Mouse (Mus musculus) kidney, postnatal 36 days (tissue): ENCODE measurements around the gene Nfam1.
A peak's percentile ranks its signal among the peaks of the same experiment; 100 is the strongest.

ENCODE experiments used
- DNase-seq, 2 experiments: peaks; one replicate each; pipeline ENCODE4 v3.0.0; 2021 to 2022; ENCODE audit warnings: mixed read lengths in 2 of 2

Gene Nfam1

DNA sequence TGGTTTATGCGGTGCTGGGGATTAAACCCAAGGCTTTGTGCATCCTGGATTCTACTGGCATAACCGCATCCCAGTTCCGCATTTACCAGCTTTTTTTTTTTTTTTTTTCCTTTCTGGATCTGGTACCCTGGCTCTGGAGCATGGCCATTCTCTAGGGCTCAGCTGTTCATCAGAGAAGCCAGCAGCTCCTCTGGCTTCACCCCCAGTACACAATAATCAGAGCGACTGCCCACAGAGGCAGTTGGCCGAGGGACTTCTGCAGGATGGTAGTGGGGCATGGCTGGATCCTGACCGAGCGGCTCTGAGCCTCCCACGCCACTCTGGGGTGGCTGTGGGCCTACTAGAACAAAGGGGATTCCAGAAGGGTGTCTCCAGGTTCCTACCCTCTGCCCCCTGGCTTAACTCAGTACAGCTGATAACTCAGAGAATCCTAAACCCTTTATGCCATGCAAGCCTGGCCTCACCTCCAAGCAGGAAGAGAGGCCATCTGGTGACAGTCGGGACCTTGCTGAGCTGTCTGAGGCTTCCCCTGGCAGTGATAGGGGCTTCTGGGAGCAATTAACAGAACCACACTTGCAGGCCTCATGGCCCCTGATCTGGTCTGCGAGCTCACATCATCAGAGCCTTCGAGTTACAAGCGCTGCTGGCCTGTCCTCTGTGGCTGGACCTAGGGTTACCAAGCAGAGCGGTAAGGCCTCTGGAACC lies 40.9 kb downstream of the Nfam1 start:
- DNase-seq = no peak

DNA sequence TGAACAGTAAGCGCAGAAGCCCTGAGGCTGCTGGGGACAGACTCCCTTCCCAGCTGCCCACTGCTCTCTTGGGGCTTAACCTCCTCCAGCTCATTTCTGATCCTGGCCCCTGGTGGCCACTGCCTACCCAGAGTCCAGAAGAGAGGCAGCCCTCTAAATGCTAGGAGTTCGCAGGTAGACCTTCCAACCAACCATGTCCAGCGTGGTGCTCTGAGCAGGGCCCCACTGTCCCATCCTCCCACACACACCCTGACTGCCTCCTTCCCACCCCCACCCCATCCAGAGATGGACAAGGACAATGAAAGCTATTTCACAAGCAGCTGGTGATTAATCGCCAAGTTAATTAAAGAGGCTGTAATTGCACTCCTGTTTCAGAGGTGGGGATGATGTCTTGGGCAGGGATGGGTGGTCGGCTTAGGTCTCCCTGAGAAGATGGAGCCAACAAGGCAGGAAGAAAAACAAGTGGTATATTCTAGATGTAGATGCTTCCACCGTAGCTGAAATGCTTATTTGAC lies 43.9 kb downstream of the Nfam1 start:
- no peak for DNase-seq

DNA sequence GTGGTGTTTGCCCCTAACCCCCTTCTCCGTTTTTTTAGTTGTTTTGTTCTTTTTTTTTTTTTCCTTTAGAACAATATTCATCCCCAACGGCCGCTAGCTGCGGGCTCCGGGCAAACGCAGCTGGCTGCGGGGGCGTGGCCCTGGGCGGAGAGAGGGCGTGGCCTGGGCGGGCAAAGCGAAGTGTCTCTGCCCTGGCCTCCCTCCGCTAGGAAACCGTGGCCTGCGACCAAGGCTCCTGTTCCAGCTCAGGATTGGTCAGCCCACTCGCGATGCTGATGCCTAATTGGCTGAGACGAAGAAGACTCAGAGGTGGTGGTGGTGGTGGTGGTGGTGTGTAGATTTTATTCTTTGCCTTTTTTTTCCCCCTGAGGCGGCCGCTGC lies 45.4 kb downstream of the Nfam1 start, which contains the start of gene Tcf20:
Gene Tcf20 (minus strand): TSS at position 141 of the 381 bp plus-strand sequence.
- peak; percentile 95 to 98 for DNase-seq

DNA sequence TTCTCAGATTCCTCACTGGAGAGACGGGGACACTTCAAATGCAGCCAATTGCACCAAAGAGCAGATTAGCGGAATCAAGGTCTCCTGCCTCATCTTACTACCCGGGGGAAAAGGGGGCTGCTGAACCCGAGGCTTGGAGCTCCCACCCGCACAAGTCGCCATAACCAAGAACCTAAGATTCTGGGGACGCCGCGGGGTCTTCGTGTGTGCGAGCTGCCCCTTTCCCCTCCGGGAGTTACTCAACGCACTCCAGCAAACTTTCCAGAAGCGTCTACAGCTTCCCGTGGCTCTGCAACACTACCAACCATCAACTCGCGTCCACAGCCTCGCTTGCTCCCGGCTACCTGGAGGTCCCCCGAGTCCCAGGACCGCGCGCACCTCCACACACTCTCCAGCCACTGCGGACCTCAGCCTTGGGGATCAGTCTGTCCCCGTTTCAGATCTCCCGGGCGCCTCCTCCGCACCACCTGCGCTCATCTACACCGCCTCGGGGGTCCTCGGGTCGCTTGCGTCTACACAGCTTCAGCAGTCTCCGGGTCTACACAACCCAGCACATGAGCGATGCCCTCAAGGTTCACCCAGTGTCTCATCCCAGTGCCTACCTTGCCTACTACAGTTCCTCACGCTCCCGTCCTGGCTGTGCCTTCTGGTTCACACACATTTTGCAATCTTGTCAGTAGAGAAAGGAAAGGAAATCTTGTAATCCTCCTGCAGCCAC lies 45.9 kb downstream of the Nfam1 start:
- peak in 1 of 2 experiments; percentile 10 for DNase-seq

DNA sequence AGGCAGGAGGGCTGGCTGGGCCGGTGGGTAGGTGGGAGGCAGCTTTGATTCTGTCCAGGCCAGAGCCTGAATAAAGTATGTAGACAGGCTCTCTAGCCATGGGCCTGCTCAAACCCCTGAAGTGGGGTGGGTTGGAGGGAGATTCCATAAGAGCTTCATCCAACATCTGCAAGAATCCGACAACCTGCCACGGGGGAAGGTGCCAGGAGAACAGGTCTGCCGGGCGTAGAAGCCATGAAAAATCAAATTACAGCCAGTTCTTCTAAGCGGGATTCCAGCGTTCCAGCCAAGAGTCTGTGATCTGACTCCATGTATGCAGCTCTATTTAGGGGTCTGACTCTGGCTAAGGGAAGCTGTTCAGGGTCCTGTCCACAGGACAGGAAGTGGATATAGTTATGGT lies 48.5 kb downstream of the Nfam1 start:
- no peak for DNase-seq

DNA sequence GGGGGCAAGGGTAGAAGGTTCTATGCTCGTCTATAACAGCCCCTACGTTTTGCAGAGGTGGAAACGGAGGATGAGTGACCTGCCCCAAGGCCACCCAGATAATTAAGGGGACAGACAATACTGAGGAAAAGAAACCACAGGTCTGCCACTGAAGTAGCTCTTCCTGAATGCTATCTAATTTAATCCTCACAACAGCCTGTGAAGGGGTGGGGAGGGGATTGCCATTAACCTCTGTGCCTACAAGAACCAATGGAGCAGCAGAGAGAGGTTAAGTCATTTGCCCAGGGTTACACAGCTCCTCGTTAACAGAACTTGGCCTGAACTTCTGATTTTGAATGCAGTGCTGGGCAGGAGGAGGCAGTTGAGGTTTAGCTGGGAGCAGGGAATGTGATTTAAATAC lies 49.0 kb downstream of the Nfam1 start:
- DNase-seq = no peak

DNA sequence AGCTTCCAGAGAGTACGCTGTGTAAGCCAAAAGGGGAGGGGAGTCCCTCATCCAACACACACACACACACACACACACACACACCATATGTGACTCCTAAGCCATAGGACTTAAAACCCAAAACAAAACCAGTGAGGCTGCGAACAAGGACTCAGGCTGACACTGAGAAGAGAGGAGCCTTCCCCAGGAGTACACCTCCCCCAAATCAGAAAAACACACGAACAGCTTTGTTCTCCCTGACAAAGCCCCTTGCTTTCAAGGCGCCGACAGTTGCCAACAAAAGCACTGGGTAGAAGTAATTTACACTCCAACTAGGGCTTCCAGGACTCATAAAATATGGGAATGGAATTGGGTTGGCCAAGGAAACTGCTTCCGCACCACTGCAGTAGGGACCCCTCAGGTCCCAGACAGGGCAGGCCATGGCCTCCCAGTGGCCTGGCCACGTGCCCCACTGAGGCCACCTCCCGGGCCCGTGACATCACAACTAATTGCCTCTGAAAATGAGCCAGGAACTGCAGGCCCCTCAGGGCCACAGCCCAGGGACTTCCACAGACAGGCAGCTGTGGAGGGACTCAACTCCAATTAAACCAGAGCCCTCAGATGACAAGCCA lies 49.6 kb downstream of the Nfam1 start:
- peak; percentile 25 to 26 for DNase-seq

DNA sequence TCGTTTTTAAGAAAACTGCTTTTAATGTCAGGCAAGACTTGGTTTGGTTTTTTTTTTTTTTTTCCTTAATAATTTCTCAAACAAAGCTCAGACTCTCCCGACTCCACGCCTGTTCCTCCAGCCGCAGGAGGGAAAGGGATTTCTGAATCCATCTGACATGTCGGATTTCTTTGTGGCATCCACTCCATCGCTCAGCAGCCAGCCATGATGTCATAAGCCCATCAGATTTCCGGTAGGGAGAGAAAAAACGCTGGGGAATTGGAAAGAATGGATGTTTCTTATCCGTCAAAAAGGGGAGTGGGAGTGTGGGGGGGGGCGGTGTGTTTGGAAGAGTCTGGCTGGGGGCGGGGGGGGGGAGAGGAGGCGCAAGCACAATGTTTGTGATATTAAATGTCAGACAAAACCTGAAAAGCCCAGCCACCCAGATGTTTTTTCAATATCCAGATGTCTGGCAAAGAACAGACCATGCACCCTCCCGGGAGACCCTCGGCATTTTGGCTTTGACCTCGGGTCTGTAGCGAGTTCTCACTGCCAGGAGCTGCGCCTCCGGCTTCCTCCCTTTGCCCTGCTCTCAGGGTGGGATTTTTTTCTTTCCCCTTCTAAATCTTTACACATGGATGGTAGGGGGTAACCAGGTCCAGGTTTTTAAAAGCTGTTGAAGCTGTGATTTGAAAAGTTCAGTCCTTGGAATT lies 50.2 kb downstream of the Nfam1 start:
- DNase-seq = no peak

DNA sequence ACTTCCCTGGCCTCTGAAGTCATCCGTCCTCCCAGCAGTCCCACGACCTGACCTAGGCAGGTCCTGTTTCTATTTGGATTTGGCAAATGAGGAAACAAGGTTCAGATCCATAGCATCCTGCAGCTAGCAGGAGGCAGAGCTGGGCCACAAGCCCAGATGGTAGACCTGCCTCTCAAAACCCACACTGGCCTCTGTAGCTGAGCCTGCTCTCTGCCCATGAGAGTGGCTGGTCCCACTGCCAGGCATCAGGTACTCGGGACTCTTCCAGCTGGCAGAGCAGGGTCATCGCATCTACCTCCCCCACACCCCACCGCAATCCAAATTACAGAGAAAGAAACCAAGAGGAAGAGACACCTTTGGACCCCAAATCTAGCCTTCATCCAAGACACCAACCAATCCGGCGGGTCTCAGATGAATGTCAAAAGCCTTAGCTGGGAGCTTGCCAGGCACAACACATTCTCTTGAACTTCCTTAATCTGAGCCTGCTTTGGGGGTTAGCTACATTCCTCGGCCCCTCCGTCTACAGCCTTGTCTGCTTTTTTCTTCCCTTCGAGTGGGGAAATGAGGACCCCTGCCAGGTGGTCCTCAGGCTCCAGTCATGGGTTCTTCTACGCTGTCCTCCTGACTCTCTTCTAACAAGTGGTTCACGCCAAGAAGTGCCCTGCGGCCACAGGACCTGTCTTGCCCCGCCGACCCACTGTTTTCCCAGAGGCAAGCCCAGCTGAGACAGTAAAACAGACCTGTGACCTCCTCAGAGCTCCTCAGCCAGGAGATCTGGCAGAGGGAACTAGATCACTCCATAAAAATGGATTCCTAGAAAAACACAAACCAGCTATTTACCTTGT lies 51.2 kb downstream of the Nfam1 start:
- no peak for DNase-seq

DNA sequence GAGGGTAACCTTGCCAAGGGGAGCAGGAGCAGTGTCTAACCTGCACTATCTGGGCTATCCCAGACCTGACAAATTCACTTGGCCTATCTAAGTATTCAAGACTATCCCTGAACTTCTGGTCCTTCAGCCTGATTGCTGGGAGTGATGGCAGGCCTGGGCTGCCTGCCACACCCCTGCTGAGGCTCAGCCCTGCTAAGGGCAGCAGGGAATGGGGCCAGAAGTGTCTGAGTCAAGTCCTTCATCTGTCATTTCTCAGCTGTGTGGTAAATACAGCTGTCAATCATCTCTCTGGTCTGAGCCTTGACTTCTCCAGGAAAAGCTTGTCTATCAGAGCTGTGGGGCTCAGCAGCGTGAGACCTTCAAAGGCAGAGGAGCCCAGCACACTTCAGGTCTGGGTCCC lies 53.6 kb downstream of the Nfam1 start:
- DNase-seq = no peak

DNA sequence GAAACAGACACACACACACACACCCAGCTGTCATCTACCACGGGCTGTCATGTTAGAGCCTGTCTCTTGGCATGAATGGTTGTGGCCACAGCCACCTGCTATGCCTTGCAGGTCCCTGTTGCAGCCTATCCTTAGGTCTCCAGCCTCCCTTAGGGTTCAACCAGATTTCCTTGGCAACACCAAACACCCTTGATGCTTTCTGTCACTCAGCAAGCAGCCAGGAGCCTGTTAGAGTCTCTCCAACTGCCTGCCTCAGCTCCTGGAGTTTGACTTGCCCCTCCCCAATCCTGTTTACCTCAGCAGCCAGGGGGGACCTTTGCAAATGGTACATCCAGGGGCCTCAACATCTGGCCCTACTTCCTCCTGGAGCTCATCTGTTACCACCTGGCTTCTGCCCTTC lies 58.6 kb downstream of the Nfam1 start:
- no peak for DNase-seq

DNA sequence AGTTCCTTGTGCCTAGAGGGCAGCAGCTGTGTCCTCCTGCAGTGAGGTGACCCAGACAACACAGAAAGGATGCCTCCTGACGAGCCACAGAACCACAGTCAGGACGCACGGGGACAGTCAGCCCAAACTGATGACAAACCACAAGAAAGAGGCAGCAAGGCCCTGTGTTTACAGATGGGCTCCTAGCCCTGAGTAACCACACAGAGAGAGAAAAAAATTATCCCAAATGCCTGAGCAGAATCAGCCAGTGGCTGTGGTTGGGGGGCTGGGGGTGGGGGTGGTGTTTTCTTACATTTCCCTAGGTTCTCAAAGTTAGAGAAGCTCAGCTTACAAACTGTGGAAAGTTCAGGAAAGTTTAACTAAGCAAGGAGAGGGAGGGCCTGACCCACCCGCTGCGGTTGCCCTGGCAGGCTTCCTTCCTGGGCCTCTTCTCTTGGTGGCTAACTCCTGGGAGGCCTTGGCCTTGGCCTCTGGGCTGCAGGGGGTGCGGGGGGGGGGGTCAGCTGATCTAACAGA lies 63.8 kb downstream of the Nfam1 start:
- DNase-seq = no peak

DNA sequence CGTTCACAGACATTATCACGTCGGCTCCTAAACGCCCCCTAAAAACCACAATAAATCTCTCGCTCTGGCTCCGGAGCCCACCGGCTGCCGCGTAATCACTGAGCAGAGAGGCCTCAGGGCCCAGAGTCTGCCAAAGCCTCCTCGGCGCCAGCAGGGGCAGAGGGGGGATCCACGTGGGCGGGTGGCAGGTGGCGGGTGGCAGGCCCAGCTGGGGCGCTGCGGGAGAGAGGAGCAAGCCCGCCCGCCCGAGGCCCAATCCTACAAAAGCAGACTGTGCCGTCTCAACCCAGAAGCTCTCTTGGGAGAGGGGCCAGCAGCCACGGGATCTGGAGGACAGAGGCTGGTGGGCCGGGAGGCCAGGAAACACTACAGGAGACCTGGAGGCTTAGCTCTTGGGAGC lies 64.7 kb downstream of the Nfam1 start:
- no peak for DNase-seq

DNA sequence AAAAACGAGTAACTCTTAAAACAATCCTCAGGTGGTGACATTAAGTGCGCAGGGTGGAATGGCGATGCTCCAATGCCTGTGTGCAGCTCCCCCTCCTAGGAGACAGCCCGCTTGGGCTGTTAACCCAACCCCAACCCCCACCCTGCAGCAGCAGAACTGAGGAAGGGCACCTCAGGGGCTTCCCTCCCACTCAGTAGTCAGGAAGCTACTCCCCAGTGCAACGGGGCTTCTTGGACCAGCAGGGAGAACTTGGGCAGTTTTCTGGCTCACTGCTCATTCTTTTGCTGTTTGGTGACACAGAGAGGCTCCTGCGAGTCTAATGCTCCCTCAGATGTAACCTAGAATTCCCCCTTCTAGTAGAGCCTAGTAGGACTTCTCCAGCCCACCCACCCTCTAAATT lies 65.2 kb downstream of the Nfam1 start:
- no peak for DNase-seq

DNA sequence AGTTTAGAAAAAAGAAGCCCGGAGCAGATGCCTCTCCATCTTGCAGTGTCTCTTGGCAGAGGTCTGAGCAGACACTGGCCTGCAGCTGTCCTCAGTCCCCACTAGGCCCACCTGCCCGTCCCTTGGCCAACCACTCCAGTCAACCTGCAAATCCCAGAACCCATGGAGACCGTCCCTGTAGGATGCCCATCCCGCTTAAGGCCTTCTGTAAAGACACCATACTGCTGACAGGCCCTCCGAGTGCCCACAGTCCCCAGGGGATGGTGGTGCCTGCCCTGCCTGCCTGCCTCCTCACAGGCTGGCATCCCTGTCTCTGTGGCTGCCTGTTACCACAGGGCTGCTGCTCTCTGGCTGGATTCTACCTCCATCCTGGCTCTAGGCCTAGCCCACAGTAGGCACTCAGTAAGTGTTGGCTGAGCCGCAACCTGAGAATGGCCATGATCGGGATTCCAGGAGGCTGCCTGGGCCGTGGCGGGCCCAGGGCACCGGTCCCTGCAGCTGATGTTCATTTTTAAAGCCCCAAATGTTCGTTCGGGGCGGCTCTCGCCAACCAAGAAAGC lies 68.8 kb downstream of the Nfam1 start:
- DNase-seq = no peak

DNA sequence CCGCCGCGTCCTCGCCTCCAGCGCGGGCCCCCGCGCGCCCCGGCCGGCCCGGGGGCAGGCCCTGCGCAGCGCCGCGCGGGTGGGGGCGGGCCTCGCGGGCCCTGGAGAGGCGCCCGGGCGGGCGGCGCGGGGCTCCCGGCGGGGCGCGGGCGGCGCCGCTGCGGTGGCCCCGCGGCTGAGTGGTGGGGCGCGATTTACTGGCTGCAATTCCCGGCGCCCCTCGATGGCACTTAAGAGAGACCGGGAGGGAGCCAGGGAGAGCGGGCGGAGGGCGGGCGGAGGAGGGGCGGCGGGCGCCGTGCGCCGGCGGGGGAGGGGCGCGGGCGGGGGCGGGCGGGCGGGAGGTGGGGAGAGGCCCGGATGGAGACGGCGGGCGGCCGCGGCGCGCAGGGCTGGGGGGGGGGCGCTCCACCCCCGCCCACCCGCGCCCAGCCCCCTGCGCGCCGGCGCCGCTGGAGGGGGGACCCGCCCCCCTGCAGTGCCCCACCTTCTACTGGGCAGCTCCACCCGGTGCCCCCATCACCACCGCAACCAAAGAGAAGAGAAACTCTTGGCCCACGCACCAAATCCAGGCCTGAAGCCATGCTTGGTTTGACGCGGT lies 69.5 kb downstream of the Nfam1 start:
- DNase-seq = peak in 1 of 2 experiments; percentile 27

DNA sequence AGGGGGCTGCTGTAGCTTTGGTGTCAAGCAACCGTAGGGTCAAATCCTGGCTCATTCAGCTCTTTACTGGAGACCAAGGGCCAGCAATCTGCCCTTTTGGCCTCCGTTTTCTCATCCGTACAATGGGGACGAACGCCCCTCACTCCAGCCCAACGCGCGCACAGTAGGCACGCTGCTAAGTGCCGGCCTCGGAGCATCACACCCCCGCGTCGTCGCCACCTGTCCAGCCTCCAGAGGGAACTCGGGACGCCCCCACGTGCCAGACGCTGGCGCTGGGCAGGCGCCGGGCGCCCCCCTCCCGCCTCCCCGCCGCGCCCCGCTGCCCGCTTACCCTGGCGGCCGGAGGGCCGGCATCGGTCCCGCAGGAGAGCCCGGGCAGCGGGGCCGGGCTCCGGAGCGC lies 70.0 kb downstream of the Nfam1 start:
- no peak for DNase-seq

DNA sequence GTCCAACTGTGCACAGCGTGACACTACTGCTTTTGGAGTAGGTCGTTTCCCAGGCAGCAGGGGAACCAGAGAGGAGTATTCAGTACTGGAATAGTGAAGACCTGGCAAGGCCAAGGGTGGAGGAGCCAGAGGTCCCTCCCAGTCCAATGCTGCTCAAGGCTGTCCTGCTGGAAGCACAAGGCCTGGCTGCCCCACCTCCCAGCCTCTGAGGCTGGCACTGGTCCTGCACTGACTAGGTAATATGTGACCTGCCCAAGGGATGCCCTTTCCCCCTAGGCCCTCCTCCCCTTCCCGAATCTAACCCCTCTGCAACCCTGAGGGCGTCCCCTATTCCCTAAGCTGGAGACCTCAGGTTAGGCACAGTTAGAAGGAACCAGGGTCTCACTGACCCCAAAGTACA lies 70.6 kb downstream of the Nfam1 start:
- peak; percentile 54 to 69 for DNase-seq

DNA sequence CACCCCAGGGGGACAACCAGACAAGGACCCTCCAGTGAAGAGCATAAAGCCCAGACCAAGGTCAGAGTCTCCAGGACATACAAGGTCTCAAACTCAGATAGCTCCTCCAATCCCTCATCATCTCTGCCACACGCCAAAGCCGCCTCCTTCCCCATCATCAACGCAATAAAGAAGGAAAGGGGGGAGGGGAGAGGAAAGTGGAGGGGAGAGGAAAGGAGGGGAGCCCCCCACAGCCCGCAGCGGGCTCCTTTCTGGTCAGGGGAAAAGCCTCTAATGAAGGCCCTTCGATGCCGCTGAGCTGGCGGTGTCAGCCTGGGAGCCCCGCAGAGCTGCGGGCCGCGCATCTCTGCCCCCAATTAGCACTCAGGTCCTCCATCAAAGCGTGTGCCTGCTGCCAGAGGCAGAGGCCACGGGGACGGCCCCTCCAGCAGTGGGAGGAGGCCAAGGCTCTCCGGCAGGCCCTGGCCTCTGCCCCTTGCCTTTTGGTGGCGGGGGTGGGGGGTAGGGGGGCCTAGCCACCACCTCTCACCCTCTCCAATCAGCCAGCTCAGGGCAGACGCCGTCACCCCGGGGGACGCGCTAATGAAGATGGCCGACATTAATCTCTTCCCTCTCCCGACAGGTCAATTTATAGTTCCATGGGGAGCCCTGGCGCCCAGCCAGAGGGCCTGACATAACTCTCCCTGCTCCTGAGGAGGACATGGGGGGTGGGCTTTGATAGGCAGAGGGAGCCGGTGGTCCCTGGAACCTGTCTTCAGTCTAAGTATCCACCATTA lies 72.1 kb downstream of the Nfam1 start:
- peak in 1 of 2 experiments; percentile 13 for DNase-seq

DNA sequence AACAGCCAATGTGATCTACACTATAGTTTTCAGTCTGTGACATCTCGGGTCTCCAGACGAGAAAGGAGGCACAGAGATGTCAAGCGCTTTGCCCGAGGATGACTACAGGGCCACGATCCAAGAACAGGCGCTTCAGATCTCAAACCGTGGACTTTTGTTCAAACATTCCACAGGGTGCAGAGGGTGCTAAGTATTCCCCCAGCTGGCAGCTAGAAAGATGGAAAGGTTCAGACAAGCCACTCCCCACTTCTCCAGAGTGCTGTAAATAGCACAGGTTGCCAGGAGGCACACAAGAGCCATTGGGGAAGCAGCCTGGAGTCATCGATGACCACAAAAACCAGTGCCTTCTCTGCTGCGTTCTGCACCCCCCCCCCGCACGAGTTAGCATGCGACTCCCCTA lies 74.0 kb downstream of the Nfam1 start:
- peak; percentile 30 to 31 for DNase-seq
